Mouse (Mus musculus) thymus, postnatal 14 days (tissue): ENCODE measurements around the gene Tmem33.

Experiments used
- DNase-seq: peaks from one replicate; pipeline ENCODE4 v3.0.0; 2021

The Tmem33 gene

DNA sequence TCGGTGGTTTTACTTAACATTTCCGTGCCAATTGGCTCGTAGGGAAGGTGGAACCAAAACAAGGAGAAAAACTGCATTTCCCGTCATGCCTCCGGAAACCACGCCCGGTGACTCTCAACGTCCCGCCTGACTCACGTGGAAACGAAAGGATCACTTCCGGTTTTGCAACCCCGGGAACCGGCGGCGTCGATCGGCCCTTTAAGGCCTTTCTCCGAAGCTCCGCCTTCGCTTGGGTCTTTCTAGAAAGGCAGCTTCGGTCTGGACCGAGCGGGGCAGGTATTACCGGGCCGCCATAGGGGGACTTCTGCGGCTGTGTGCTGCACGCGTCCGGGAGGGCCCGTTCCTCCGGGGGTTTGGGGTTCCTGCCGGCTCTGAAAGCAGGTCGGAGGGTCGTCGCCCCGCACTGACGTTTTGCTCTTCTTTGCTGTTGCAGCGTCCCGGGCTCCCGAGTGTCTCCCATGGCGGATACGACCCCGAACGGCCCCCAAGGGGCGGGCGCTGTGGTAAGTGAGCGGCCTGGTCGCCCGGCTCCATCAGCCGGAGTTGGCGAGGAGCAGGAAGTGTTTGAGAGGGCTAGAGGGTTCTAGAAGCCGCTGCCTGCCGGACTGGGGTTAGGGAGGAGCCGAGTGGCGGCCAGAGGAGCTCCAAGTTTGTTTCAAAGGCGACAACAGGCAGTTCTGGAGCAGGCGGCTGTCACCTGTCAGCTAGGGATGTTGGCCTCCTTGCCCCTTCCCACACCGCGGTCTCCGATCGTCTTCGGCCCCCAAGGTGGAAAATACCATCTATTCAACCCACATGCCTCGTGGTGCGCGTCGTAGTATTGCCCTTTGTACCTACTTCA lies at the start of gene Tmem33:
Tmem33 (plus strand) TSS at position 35 of the 841 bp plus-strand sequence.
- peak; percentile 91 for DNase-seq

DNA sequence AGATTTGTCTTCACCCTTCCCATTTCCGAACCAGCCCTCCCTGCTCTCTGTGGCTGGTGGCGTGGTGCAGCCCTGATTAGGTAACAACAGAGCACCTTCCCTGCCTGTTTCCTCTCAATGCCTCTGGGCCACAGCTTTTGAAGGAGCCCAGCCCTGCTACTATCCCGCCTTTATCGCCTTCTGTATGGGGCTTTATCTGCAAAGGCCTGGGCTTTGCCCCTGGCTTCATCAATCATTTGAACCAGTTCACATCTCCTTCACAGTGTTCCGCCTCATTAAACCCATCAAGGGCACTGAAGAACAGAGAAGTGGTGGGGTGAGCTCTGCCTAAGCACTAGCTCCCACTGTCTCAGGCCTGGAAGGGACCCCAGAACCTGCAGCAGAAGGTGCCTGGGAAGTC lies 47.2 kb upstream of the Tmem33 start:
- no peak for DNase-seq

DNA sequence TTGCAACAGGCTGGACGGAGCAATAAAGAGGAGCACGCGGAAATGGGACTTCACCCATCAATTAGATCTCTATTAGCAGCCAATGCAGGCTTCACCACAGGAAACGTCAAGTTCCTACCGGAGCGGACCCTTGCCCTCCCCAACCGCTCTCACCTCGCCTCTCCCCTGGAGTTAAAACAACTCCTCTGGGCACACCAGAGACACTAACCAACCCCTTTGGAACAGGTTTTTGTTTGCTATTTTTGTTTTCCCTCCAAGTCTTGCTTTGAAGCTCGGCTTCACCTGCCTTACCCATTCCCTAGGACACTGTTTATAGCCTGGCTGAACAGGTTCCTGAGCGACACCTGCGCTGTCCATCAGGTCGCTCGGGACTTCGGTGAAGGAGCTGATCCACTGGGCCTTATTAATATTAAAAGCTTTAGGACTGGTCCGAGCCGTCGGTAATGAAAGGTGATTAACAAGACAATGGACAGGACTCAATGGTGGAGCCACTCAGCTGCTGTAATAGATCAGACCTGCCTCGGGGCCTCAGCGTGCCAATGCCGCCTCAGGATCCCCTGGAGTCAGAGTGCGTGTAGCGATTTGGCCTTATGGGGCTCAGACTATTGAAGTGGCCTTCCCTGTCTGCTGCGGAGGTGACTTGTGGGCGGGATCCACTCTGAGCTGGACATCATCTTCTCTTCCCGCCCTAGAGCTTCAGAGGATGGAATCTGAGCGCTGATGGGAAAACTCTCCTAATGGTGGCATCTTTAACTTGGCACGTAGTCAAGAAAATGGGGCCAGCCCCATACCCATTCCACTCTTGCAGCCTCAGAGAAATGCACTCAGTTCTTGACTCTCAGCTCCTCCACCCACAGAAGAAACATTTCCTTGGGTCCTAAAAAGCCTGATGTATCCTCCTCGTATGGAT lies 45.0 kb upstream of the Tmem33 start:
- no peak for DNase-seq

DNA sequence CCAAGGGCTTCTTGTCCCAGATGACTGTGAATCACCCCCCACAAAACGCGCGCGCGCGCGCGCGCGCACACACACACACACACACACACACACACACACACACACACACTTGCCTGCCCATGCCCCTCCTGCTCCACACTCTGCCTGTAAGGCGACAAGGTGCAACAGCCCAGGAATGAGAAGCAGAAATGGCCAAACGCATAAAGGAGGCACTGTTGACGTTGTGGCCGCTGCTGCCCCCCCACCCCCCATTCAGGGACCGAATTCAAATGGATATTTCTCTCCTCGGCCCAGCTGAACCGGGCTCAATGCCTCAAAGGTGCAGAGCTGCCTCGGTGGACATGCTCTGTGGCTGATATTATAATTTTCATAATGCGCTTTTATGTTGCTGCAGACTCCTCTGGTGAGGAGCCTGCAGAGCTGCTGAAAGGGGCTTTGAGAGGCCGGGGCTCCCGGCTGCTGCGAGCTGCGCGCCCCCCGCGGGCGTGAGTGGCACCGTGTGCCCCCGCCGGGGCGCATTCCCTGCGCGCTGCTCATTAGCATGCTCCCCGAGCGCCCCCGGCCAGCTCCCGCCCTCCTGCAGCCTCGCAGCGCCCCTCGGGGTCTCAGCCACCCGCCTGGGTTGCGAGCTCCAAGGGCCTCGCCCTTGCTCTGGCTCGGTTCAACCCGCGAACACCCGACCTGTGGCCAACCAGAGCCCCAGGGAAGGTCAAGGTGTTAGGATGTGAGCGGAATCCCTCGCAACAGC lies 44.2 kb upstream of the Tmem33 start:
- no peak for DNase-seq

DNA sequence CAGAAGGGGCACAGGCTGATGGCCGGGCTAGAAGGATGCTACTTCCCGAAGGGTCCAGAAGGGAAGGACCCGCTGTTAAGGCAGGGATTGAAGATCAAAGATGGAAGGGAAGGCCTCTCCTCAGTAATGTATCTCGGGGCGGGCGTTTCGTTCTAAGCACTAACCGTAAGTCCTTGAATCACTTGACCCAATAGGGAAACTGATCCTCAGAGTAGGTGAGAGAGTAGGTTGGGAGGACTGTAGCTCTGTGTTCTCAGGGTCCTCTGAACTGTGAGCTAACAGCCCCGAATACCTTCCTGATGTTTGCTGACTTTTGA lies 43.6 kb upstream of the Tmem33 start:
- DNase-seq: no peak

DNA sequence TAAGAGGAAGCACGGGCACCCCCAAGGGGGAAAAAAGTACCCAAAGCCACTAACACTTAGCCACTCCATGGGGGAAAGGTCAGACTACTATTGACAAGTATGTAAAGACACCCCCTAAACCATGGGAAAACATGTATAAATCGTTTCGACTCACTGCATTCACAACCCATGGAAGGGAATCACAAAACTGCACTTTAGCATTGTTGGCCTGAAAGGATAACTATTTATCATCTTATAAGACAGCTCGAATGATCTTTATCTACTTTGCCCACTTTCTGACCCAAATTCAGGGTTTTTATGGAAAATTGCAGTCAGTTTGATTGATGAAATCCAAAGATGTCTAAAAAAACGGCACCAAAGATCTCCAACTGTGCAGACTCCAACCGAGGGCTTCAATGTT lies 38.5 kb upstream of the Tmem33 start:
- DNase-seq: no peak

DNA sequence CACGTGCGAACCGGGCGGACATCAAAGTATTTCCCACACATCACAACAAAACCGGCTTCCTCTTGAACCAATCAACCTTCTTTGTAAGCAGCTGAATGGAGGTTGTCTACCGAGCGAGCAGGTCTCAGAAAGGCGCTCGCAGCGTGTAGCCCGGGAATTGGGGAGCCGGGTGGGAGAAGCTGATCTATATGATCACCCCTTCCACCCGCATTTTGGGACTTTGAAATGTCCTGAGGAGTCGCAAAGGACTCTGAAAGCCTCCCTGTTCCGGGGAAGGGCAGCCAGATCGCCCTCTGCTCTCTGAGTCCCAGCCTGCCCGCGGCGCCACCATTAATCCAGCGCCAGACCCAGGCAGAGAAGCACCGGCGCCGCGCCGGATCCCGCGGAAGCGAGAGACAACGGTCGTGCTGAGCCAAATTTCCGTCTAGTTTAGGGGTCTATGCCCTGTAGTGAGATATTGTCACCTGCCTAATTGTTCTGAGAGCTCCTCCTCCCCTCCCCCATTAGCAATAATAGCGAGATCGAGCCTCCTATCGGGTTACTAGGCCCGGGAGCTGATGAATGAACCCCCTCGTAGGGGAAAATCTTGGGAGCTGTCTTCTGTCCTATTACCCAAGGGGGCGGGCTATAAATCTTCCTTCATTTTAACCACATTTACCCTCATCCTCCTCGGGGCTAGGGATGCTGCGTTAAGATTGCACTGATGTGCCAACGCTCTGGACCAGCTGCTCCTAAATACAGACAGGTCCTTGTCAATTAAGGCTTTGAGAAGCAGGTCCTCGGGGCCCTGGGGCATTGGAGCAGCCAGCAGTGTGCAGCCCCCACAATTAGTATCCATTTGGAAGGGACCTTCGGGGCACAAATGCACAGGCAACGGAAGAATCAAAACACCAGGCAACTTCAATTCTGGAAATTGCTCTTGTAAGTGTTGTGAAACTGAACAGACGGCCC lies 37.6 kb upstream of the Tmem33 start:
- no peak for DNase-seq

DNA sequence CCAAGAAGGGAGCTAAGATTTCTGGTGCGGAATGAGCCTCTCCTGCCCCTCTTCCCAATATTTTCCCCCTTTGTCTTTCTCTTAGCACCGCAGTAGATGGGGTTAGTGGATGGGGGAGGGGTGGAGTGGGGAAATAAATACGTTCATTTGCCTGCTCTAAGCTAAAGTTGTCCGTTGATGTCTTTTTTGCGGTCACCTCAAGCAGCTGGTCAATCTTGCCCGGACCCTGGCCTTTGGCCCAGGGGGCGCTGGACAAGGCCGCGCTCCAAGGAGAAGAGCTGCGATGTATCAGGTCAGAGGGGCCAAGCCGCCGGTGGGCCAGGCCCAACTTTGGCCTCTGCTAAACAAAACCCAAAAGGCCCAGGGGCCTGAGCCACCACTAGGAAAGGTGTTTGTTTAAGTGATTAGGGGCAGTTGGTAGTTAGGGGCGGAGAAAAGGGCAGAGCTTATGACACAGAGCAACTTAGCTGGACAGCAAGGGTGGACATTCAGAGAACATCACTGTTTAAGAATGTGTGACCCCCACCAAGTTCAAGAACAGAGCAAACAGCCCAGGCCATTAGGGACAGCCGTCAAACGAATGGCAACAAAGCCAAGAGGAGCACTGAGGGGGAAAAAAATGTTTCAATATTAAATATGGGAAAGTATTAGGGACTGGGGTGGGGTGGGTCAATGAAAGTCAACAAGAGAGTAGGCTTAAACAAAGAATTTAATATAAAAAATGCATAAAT lies 36.8 kb upstream of the Tmem33 start:
- DNase-seq: no peak

DNA sequence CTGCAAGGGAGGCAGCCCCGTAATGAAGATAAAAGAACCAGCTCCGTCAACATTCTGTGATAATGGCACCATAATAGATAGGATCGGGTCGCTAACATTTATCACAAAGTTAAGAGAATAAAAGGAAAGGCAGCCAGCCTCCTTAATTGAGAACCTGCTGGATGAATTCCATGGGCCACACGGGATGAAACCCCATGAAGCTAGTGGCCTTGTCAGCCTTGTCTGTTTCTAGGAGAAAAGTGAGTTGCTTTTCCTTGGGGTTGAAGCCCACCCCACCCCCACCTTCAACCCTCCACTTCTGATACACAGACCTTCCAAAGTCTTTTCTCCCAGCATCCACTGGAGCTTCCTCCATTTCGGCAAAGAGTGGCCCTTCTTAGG lies 36.3 kb upstream of the Tmem33 start:
- DNase-seq: no peak

DNA sequence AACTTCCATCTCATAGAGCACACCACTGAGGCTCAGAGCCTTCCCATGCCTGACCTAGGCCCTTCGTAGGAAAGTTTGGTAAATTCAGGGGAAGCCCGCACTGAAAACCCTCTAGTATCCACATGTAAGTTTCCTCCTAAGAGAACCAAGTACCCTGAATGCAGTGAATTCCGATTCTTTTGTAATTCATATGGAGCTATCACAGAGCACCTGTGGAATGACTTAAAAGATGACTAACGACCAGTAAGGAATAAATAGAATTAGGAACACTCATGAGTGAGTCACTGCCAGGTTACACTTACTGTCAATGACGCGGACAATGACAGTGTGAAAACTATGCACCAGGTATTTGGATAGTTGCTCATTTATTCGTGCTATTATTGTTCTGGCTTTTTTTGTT lies 34.6 kb upstream of the Tmem33 start:
- no peak for DNase-seq

DNA sequence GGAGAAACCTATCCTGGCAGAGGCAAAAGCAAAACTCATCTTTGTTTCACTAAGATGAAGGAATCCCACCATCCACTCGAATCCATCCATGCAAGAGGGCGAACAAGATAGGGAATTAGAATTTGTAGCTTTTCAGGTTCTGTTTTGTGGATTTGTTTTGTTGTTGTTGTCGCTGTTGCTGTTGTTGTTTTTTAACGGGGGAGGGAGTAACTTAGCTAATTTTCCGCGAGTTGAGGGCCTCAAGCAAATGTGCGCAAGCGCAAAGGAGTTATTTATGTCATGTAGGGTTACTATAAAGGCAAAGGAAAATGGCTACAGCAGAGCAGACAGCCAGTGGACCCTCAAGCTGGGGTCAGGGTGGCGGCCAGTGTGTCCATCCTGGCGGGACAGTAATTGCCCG lies 33.1 kb upstream of the Tmem33 start:
- no peak for DNase-seq

DNA sequence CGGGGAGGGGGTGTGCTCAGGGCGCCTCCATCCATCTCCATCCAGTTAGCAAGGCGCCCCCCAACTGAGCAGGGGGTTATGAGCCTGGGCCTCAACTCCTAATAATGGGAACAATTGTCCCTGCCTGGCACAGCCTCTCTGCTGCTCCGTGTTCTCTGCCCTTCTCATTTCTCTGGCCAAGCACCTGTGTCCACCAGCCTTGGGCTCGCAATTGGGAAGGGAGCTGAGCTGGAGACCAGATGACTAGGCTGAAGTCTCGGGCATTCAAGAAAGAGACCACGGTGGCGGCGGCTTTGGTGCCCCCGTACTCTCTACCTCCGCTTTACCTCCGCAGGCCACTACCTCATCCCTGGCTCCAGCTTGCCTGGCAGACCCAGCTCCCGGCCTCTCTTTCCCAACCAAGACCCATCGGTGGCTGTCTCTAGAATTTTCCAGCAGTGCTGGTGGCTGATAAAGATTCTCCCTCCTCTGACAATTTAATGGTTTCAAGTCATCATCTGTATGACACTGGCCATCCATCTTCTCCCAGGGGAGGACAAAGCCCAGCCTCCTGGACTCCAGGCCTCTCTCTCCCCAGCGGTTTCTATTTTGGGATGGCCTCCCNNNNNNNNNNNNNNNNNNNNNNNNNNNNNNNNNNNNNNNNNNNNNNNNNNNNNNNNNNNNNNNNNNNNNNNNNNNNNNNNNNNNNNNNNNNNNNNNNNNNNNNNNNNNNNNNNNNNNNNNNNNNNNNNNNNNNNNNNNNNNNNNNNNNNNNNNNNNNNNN lies 32.5 kb upstream of the Tmem33 start:
- no peak for DNase-seq

DNA sequence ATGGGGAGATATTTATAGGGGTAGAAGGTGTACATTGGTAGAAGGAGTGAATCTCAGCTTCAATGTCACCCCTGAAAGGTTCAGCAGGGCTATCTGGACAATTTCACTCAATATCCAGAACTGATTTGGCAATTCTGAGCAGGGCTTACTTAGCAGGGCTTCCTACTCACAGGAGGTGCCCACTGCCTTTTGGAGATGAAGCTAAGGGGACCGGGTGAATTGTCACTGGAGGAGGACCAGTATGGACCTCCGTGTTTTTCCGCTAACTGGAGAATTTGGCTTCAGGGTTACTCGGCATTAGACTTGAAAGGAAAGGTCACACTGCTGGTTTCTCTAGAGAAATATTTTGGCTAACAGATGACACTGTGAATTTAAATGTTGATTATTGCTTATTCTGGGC lies 25.7 kb upstream of the Tmem33 start:
- no peak for DNase-seq

DNA sequence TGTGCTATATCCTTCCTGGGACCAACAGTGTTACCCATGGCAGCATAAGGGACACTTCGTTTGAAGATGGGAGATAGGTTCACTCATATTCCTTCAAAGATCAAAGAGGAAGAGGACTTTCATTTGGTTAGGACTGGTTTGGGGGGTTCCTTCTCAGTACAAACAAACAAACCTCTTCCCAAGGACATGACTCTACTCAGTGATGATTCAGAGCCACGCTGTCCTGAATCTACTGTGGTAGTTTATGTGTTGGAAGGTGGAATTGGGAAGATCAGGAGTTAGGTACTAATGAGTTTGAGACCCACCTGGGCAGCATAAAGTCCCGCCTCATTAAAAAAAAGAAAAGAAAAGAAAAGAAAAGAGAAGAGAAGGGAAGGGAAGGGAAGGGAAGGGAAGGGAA lies 24.9 kb upstream of the Tmem33 start:
- no peak for DNase-seq

DNA sequence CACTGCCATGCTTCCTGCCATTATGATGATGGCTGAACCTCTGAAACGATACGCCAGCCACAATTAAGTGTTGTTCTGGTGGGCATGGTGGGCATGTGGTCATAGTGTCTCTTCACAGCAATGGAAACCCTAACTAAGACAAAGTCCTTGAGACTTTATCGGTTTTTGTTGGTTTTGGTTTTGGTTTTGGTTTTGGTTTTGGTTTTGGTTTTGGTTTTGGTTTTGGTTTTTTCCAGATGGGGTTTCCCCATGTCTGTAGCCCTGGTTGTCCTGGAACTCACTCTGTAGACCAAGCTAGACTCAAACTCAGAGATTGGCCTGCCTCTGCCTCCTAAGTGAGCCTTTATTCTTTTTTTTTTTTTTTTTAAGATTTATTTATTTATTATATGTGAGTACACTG lies 23.8 kb upstream of the Tmem33 start:
- DNase-seq: no peak

DNA sequence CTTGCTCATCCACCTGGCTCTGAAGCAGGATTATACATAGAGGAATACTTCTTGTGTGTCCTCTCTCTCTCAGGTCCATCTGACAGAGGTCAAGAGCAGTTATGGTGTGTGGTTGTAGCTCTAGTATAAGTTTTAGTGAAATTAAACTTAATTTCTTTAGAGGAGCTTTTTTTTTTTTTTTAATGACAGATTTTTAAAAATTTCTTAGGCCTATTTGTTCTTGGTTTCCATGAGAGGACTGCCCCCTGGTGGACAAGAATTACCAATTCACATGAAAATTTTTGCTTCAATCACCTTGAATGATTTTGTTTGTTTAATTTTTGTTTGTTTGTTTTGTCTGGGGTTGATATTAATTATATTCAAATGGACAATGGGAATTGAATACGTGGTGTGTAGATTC lies 22.1 kb upstream of the Tmem33 start:
- no peak for DNase-seq

DNA sequence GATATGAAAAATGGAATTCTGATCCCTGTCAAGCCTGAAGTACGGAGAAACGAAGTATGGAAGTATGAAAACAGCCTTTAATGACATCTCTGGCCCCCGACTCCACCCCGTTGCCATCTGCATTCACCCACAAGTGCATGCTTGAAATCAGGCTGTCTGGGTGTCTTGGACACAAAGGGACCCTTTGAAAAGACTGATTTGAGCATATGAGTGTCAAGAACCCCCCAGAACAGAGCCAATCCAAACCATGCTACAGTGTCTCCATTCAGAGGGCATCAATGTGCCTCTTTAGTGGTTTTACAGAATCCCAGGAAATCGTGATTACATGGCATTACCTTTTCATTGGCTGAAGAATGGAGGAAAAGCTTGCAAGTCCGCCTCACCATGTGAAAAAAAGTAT lies 18.7 kb upstream of the Tmem33 start:
- DNase-seq: no peak

DNA sequence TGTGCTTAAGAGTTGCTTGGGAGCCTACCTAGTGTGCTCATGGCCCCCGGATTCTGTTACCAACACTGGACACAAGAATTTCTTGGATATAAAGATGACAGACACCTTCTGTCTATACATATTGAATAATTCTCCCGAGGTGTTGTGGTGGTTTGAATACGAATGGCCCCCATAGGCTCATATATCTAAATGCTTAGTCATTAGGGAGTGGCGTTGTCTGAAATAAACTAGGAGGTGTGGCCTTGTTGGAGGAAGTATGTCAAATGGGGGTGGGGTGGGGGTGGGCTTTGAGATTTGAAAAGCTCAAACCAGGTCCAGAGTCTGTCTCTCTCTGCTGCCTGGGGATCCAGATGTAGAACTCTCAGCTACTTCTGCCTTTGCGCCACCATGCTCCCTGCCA lies 17.1 kb upstream of the Tmem33 start:
- DNase-seq: no peak

DNA sequence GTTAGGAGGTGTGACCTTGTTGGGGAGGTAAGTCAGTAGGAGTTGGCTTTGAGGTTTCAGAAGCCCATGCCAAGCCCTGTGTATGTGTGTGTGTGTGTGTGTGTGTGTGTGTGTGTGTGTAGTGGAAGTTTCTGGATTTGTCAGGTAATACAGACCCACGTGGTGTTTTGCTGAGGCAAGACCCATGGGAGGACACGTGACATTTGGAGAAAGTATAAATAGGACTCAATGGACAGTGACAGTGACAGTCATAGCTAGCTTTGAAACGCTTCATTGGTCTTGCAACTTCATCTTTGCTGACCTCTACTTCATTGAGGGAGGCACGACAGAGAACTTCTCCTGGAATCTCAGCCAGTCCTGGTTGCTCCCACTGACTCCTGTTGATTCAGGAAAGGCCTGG lies 8.1 kb upstream of the Tmem33 start:
- no peak for DNase-seq

DNA sequence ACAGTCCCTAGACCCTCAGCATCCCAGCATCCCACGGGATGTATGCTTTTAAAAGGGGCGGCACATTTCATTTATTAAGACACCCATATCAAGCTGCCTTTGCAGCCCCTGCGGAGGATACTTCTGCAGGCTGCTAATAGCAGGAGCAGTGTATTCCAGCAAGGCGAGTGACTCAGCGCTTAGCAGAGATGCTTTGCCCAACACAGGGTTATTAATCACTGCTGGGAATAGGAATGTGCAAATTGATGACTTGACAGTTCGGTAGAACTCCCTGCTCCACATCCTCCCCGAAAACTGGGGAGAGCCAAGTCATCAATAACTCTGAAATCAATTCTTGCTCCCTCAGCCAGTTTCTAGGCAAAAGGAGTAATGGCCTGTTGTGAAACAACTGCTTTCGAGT lies 4.7 kb upstream of the Tmem33 start:
- no peak for DNase-seq

DNA sequence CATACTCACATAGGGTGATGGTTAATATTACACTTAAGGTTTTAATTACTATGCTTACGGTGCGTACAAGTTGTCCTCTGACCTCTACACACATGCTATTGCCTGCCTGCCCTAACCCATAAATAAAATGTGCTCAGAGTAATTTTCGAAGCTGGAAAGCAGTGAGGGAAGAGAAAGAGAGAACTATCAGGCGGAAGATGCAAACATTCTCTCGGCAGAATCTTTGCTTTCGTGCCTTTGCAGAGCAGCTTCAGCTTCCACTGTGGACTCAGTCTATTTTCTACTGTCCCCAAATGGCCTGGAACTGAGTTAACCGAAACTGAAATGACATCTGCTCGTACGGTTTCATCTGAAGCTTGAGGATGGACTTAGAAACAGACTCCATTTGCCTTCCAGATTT lies 1.9 kb upstream of the Tmem33 start:
- no peak for DNase-seq
